In genomic region chr5:124539905-124540304, GRCm38 (mm10) we compare ENCODE assay signal across 8 mouse cellular contexts. TPM values are rescaled to one million over a fixed set of nuclear protein-coding genes. Genes with fewer than 3 reads are reported as not detected.
DNase-seq lines count a peak whose midpoint lies in the region; ATAC-seq and TF ChIP-seq lines count a peak whose summit lies in the region.

No protein-coding gene starts in this region.

- TF ChIP-seq CTCF in cortical plate, adult 2 months (IDR thresholded peaks at IDR 0.05; ENCODE audit: extremely low read depth, insufficient read depth, low read length): no peak

- ATAC-seq in heart, embryonic 15.5 days (replicated peaks; ENCODE audit: insufficient number of reproducible peaks, insufficient read depth, low FRiP score, low read depth): no peak
- ATAC-seq in hindbrain, embryonic 14.5 days (ENCODE audit: low FRiP score): no peak
- no peak for ATAC-seq in midbrain, embryonic 12.5 days (ENCODE audit: low FRiP score, low read depth)

- H3K9me3 ChIP-seq in heart, embryonic 15.5 days (replicated peaks): no peaks in the 10 kb centered on the region
- H3K9me3 ChIP-seq in hindbrain, embryonic 14.5 days (ENCODE audit: control insufficient read depth, low read length): no peaks in the 10 kb centered on the region
- H3K9me3 ChIP-seq in midbrain, embryonic 12.5 days: no peaks in the 10 kb centered on the region

- peak overlapping the region; percentile 84 for H3K27ac ChIP-seq in heart, embryonic 15.5 days
- no peak overlapping the region for H3K27ac ChIP-seq in cortical plate, adult 2 months (ENCODE audit: insufficient read depth, low read length)
- peak overlapping the region; percentile 84 for H3K27ac ChIP-seq in hindbrain, embryonic 14.5 days
- peak overlapping the region; percentile 58 for H3K27ac ChIP-seq in midbrain, embryonic 12.5 days (replicated peaks)

- TF ChIP-seq POLR2A in cortical plate, adult 2 months (IDR thresholded peaks at IDR 0.05; ENCODE audit: extremely low read depth, insufficient read depth, low read length): no peak

- peaks cover 19% of the 10 kb centered on the region for H3K36me3 ChIP-seq in heart, embryonic 15.5 days
- peaks cover 22% of the 10 kb centered on the region for H3K36me3 ChIP-seq in hindbrain, embryonic 14.5 days (replicated peaks; ENCODE audit: control insufficient read depth, insufficient read depth)
- H3K36me3 ChIP-seq in midbrain, embryonic 12.5 days: peaks cover 15% of the 10 kb centered on the region

- peak overlapping the region; percentile 79 for H3K4me3 ChIP-seq in heart, embryonic 15.5 days
- H3K4me3 ChIP-seq in cortical plate, adult 2 months (ENCODE audit: insufficient read depth, low read length): peak overlapping the region; percentile 52; the same call in 1 of the 2 replicates
- H3K4me3 ChIP-seq in hindbrain, embryonic 14.5 days (replicated peaks; ENCODE audit: low read length): peak overlapping the region; percentile 91
- peak overlapping the region; percentile 98 for H3K4me3 ChIP-seq in midbrain, embryonic 12.5 days

- no peak overlapping the region for H3K9ac ChIP-seq in heart, embryonic 15.5 days
- no peak overlapping the region for H3K9ac ChIP-seq in hindbrain, embryonic 14.5 days
- H3K9ac ChIP-seq in midbrain, embryonic 12.5 days (replicated peaks): no peak overlapping the region

- H3K4me2 ChIP-seq in heart, embryonic 15.5 days: peak overlapping the region; percentile 59
- peak overlapping the region; percentile 45 for H3K4me2 ChIP-seq in hindbrain, embryonic 14.5 days (replicated peaks)
- peak overlapping the region; percentile 42 for H3K4me2 ChIP-seq in midbrain, embryonic 12.5 days (replicated peaks)

- H3K27me3 ChIP-seq in heart, embryonic 15.5 days: no peaks in the 10 kb centered on the region
- H3K27me3 ChIP-seq in hindbrain, embryonic 14.5 days (ENCODE audit: control insufficient read depth, insufficient read depth, low read length): no peaks in the 10 kb centered on the region
- 0 out of 2 replicates have a peak, but pooled peaks cover 2% of the 10 kb centered on the region for H3K27me3 ChIP-seq in midbrain, embryonic 12.5 days

- peaks cover 20% of the 10 kb centered on the region for H3K4me1 ChIP-seq in heart, embryonic 15.5 days (replicated peaks)
- H3K4me1 ChIP-seq in cortical plate, adult 2 months (ENCODE audit: control insufficient read depth, insufficient read depth, low read length): peaks cover 1% of the 10 kb centered on the region; the same call in 1 of the 2 replicates
- peaks cover 14% of the 10 kb centered on the region for H3K4me1 ChIP-seq in hindbrain, embryonic 14.5 days (replicated peaks; ENCODE audit: control insufficient read depth, insufficient read depth, low read length)
- H3K4me1 ChIP-seq in midbrain, embryonic 12.5 days: peaks cover 18% of the 10 kb centered on the region

- 74% methylated on average over 4 of the region's 4 CpGs for WGBS in heart, embryonic 15.5 days
- 76% methylated on average over 4 of the region's 4 CpGs for WGBS in hindbrain, embryonic 14.5 days
- WGBS in midbrain, embryonic 12.5 days: 77% methylated on average over 4 of the region's 4 CpGs

- no peak for DNase-seq in heart, adult 8-10 months (ENCODE audit: low spot score)
- DNase-seq in hindbrain, embryonic 14.5 days (ENCODE audit: low spot score): no peak
- DNase-seq in embryo, embryonic 9.5 days (ENCODE audit: extremely low spot score): no peak
- DNase-seq in lung, postnatal 25 days (ENCODE audit: low spot score): no peak
- no peak for DNase-seq in layer of hippocampus, adult 9-11 months

RNA-seq across cellular contexts. Expression of gene Tmed2, which starts 0.6 kb away (rescaled TPM):
- polyA plus RNA-seq in heart, embryonic 15.5 days (2015; fragmentation: Nextera tagmentation; extraction: Ambion mirVana): 409 and 423 TPM in 2 replicates
- total RNA-seq in heart, adult 8-10 months (2022): 100 to 1,000 TPM; 164 to 190 (median 179) TPM
- 110 and 121 TPM in 2 replicates for polyA plus RNA-seq in cortical plate, adult 2 months (2012; rRNA removed)
- 354 and 374 TPM in 2 replicates for polyA plus RNA-seq in hindbrain, embryonic 14.5 days (2014; fragmentation: Nextera tagmentation; extraction: Ambion mirVana)
- 376 and 388 TPM in 2 replicates for polyA plus RNA-seq in midbrain, embryonic 12.5 days (2016; fragmentation: Nextera tagmentation; extraction: Ambion mirVana)

RNA-seq across cellular contexts. Expression of gene Rilpl1, which starts 8.7 kb away (rescaled TPM):
- 26.5 and 27.8 TPM in 2 replicates for polyA plus RNA-seq in heart, embryonic 15.5 days (2015; fragmentation: Nextera tagmentation; extraction: Ambion mirVana)
- total RNA-seq in heart, adult 8-10 months (2022): 100 to 1,000 TPM; 179 to 263 (median 215) TPM
- polyA plus RNA-seq in cortical plate, adult 2 months (2012; rRNA removed): 55.4 and 56.5 TPM in 2 replicates
- 13.2 and 15.2 TPM in 2 replicates for polyA plus RNA-seq in hindbrain, embryonic 14.5 days (2014; fragmentation: Nextera tagmentation; extraction: Ambion mirVana)
- polyA plus RNA-seq in midbrain, embryonic 12.5 days (2016; fragmentation: Nextera tagmentation; extraction: Ambion mirVana): 17.0 and 17.6 TPM in 2 replicates

RNA-seq across cellular contexts. Expression of gene Ddx55, which starts 12.8 kb away (rescaled TPM):
- 6.7 and 8.7 TPM in 2 replicates for polyA plus RNA-seq in heart, embryonic 15.5 days (2015; fragmentation: Nextera tagmentation; extraction: Ambion mirVana)
- 1 to 10 TPM; 4.2 to 6.6 (median 5.5) TPM for total RNA-seq in heart, adult 8-10 months (2022)
- 40.3 and 42.4 TPM in 2 replicates for polyA plus RNA-seq in cortical plate, adult 2 months (2012; rRNA removed)
- 18.8 and 22.7 TPM in 2 replicates for polyA plus RNA-seq in hindbrain, embryonic 14.5 days (2014; fragmentation: Nextera tagmentation; extraction: Ambion mirVana)
- 21.0 and 22.0 TPM in 2 replicates for polyA plus RNA-seq in midbrain, embryonic 12.5 days (2016; fragmentation: Nextera tagmentation; extraction: Ambion mirVana)

RNA-seq across cellular contexts. Expression of gene Eif2b1, which starts 39.0 kb away (rescaled TPM):
- polyA plus RNA-seq in heart, embryonic 15.5 days (2015; fragmentation: Nextera tagmentation; extraction: Ambion mirVana): 51.2 and 53.6 TPM in 2 replicates
- 10 to 100 TPM; 22.3 to 29.9 (median 28.5) TPM for total RNA-seq in heart, adult 8-10 months (2022)
- 32.6 and 32.9 TPM in 2 replicates for polyA plus RNA-seq in cortical plate, adult 2 months (2012; rRNA removed)
- polyA plus RNA-seq in hindbrain, embryonic 14.5 days (2014; fragmentation: Nextera tagmentation; extraction: Ambion mirVana): 67.8 TPM in 2 replicates
- polyA plus RNA-seq in midbrain, embryonic 12.5 days (2016; fragmentation: Nextera tagmentation; extraction: Ambion mirVana): 71.2 and 75.7 TPM in 2 replicates

RNA-seq across cellular contexts. Expression of gene Gtf2h3, which starts 39.0 kb away (rescaled TPM):
- 28.9 and 34.5 TPM in 2 replicates for polyA plus RNA-seq in heart, embryonic 15.5 days (2015; fragmentation: Nextera tagmentation; extraction: Ambion mirVana)
- total RNA-seq in heart, adult 8-10 months (2022): 10 to 100 TPM; 17.8 to 21.5 (median 20.1) TPM
- 46.0 and 47.5 TPM in 2 replicates for polyA plus RNA-seq in cortical plate, adult 2 months (2012; rRNA removed)
- 40.7 and 48.0 TPM in 2 replicates for polyA plus RNA-seq in hindbrain, embryonic 14.5 days (2014; fragmentation: Nextera tagmentation; extraction: Ambion mirVana)
- polyA plus RNA-seq in midbrain, embryonic 12.5 days (2016; fragmentation: Nextera tagmentation; extraction: Ambion mirVana): 72.4 and 74.3 TPM in 2 replicates
